Mouse (Mus musculus): ENCODE data around the gene Sh3bgrl3.
"Not testable (repeated sequence)": the region's sequence is repeated elsewhere in the genome, so short reads cannot be mapped to it uniquely, and the experiment has no call there.

Gene Sh3bgrl3

DNA sequence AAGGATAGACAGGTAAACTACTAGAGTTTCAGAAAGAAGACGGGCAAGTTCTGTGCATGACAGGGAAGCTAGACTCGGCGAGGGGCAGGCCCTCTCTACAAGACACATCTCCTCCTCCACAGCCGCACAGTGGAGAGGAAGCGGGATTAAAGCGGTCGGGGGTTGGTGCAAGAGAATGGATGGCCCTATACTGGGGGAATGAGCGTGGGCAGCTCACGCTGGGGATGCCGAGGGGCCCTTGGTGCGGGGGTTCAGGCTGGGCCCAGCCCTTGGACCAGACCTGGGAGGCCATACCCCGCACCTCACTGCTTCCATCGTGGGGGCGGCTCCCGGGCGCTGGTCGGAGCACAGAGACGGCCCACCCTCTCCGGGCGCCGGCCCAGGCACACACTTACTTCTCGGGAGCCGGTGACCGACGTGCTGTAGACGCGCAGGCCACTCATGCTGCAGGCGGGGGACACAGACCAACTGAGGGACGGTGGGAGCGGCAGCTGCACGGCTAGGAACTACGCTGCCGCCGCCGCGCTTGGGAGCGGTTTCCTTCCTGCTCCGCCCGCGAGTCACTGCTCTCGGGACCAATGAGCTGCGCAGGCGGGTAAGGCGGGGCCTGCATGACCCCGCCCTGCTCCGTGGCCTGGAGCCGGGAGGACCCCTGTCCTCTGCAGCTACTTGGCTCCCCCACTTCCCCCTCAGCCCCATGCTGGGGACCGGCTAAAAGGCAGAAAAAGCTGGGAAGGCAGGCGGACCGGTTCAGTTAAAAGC, at the start of gene Sh3bgrl3:
Gene Sh3bgrl3 (minus strand): TSS at position 569 of the 762 bp plus-strand sequence.
- DNase-seq (ENCODE audit: low read depth, low spot score), result peak; percentile 74

- DNase-seq (ENCODE audit: low read depth, low spot score), result no peak
Observed at GRCm38 (mm10) chr4:134172391-134172790, 43.8 kb upstream of the Sh3bgrl3 start.

DNA sequence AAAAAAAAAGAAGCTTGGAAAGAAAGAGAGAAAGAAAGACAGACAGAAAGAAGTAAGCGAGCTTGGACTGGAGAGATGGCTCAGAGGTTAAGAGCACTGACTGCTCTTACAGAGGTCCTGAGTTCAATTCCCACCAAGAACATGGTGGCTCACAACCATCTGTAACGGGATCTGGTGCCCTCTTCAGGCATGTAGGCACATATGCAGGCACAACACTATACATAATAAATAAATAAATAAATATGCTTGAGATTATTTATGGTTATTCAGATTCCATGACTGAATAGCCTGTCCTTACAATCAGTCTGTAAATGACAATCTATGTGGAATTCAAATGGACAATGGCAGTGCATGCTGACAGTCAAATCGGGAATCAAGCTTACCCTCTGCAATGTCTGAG, 38.3 kb upstream of the Sh3bgrl3 start:
- no peak for DNase-seq (ENCODE audit: low read depth, low spot score)

DNA sequence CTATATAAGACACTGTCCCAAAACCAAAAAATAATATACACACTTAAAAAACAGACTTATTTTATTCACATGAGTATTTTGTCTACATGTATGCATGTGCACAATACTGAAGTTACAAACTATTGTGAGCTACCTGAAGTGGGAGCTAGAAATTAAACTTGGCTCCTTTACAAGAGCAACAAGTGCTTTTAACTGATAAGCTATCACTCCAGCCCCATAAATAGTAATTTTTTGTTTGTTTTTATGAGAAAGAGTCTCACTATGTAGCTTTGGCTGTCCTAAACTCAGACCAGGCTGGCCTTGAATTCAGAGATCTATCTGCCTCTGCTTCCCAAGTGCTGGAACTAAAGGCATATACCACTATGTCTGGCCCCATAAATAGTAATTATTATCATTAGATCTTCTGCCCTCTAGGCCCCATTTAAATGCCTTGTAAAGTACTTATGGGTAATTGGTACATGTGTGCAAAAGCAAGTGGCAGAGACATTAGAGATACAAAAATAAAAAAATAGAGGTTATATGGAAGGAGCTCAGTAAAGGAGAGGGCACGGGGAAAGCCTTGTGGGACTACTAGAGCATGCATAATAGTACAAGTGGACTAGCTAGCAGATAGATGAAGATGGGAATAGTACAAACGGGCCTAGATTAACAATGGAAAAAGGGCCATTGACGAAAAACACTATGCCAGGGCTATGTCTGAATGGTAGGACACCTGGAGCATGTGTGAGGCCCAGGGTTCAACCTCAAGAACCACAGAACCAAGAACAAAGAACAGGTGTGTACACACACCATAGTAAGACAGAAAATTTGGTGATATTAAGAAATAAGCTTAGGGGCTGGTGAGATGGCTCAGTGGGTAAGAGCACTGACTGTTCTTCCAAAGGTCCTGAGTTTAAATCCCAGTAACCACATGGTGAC, 37.2 kb upstream of the Sh3bgrl3 start:
- no peak for DNase-seq (ENCODE audit: low read depth, low spot score)

DNA sequence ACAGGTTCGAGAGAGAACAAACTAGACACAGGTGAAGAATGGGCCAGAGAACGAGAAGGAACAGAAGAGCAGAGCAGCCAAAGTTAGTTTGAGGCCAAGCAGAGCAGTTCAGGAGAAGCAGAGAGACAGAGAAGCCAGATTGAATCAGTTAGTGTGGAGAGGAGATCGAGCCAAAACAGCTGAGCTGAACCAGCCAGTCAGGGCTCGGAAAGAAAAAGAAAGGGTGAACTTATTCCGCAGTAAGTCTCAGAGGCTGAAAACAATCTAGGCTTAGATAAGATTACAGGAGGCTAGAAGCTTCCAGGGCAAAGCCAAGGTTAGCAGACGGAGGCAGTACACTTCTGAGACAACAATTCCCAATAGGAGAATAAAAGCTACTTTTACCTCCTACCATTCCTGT, 36.4 kb upstream of the Sh3bgrl3 start:
- no peak for DNase-seq (ENCODE audit: low read depth, low spot score)

- DNase-seq (ENCODE audit: low read depth, low spot score), result no peak
Observed at GRCm38 (mm10) chr4:134164591-134164990, 36.0 kb upstream of the Sh3bgrl3 start.

DNA sequence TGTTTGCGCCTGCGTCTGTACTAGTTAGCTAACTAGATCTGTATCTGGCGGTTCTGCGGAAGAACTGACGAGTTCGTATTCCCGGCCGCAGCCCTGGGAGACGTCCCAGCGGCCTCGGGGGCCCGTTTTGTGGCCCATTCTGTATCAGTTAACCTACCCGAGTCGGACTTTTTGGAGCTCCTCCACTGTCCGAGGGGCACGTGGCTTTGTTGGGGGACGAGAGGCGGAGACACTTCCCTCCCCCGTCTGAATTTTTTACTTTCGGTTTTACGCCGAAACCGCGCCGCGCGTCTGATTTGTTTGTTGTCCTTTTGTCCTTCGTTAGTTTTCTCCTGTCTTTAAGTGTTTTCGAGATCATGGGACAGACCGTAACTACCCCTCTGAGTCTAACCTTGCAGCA, 31.5 kb upstream of the Sh3bgrl3 start:
- not testable (repeated sequence) for DNase-seq (ENCODE audit: low read depth, low spot score)

DNA sequence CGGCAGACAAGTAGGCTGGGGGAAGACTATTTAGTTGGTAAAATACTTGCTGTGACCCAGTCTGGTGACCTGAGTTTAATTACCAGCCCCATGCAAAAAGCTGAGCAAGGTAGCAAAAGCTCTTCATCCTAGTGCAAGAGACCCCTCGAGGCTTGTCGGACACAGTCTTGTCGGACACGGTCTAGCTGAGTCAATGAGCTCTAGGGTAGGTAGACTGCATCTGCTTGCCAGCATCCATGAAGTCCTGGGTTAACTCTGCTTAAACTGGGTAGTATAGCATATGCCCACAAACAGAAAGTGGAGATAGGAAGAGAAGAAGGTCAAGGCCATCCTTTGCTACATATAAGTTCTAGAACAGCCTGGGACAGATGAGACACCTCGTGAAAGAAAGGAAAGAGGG, 30.2 kb upstream of the Sh3bgrl3 start:
- no peak for DNase-seq (ENCODE audit: low read depth, low spot score)

DNA sequence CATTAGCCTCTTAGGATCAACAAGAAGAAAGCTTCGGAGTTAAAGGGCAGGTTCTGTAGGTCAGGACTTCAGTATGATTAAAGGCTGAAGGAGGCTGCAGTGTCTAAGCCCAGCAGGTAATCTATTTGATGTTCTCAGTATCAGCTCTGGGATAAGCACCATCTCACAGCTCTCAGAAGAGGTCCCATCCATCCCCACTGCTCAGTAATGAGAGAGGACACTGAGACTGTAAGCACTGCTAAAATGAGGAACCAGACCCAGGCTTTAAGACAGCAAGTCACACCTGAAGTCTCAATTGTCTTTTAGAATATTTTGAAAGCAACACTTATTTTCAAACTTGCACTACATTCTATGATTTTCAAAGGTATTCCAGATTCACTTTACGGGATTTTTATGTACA, 29.0 kb upstream of the Sh3bgrl3 start:
- no peak for DNase-seq (ENCODE audit: low read depth, low spot score)

DNA sequence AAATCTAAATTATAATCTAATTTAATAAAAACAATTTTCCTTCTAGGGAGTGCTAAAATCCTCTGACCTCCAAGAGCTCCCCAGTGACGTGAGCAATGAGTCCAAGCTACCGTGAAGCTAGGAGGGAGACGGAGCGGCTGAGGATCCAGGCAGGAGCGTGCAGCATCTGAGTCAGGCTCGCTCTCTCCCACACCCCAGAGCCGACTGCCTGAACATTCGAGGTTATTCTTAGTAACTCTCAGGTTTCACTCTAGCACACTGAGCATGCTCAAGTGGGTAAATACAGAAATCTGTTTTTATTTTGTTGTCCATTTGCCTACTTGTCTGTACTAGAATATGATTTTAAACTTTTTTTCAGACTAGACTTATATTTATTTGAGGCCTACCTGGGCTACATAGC, 28.2 kb upstream of the Sh3bgrl3 start:
- DNase-seq (ENCODE audit: low read depth, low spot score), result no peak

DNA sequence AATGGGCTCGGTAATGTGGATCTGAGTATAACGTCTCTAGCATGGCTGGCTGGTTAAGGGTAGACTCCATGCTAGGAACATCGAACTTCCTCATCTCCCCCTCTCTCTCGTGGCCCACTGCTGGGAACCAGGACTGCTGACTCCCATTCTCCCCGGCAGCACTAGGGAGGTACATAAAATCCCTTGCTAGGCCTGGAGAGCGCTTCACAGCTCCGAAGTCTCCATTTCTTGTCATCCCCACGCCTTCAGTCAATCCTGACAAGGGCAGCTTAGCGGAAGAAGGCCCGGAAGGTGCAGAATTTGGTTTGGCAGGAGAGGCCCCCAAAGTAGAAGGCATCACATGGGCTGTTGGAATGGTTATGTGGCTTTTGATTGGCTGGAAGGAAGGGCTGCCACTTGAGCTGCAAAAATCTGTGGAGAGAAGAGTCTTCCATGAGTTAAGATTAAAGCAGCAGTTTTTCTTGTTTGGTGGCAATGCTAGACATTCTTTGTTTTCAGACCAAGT, 27.4 kb upstream of the Sh3bgrl3 start:
- DNase-seq (ENCODE audit: low read depth, low spot score), result no peak

GRCm38 (mm10) chr4:134155531-134155930, 26.9 kb upstream of the Sh3bgrl3 start:
- DNase-seq (ENCODE audit: low read depth, low spot score), result no peak

GRCm38 (mm10) chr4:134154354-134154753, 25.8 kb upstream of the Sh3bgrl3 start:
- DNase-seq (ENCODE audit: low read depth, low spot score), result no peak

DNA sequence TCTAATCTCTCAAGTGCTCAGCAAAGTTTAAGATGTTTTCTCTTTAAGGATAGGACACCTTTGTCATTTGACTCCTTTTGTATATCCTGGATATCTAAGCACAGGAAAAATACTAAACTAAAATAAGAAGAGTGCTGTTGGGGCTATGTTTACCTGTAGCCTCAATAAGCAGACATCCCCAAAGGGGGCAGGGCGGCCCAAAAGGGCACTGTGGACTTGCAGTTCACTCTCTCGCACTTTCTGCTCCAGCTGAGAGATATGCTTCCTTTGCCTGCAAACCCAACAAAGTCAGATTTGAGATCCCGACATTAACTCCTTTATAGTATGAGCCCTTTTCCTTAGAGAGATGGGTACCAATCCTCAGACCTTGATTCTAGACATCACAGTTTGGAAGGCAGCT, 25.1 kb upstream of the Sh3bgrl3 start:
- DNase-seq (ENCODE audit: low read depth, low spot score), result no peak

DNA sequence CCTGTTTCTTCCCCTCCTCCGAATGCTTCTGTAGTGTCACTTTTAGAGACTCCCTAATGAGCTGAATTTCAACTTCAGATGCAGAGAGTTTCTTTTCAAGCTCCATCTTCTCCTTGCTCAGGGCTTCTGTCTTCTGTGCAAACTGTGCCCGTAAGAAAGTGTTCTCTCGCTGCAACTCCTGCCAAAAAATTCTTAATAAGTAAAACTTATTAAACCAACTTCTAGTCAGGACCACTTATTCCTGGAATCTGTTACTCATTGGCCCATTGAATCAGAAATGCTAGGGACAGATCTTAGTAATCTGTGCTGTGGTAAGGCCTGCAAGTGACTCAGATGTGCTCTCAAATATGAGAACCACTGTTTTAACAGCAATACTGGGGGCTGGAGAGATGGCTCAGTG, 23.5 kb upstream of the Sh3bgrl3 start:
- DNase-seq (ENCODE audit: low read depth, low spot score), result no peak

DNA sequence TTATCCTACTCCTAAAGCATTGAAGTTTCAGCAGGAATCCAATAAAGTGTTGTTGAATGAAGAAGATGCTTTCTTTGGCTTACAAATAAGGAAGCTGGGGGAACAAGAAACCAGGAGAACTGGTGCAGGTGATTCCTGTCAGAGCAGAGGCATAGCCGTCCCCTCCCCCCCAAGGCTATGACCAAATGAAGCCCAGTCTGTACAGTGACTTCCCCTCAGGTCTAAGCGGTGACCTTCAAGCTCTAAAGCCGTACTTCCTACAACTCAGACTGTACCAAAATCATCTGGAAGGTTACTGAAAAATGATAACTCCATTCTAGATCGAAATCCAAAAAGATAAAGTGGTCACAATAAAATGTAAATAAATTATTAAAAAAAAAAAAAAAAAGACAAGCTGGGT, 20.8 kb upstream of the Sh3bgrl3 start:
- no peak for DNase-seq (ENCODE audit: low read depth, low spot score)

DNA sequence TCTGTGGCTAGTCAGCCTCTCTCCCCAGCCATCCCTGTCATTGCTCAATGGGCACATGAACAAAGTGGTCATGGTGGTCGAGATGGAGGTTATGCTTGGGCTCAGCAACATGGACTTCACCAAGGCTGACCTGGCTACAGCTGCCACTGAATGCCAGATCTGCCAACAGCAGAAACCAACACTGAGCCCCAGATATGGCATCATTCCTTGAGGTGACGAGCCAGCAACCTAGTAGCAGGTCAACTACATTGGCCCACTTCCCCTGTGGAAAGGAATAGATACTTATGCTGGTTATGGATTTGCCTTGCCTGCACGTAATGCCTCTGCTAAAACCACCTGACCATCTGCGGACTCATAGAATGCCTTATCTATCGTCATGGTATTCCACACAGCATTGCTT, 15.7 kb upstream of the Sh3bgrl3 start:
- DNase-seq (ENCODE audit: low read depth, low spot score), result not testable (repeated sequence)

- no peak for DNase-seq (ENCODE audit: low read depth, low spot score)
Observed at GRCm38 (mm10) chr4:134138857-134139256, 10.3 kb upstream of the Sh3bgrl3 start.

DNA sequence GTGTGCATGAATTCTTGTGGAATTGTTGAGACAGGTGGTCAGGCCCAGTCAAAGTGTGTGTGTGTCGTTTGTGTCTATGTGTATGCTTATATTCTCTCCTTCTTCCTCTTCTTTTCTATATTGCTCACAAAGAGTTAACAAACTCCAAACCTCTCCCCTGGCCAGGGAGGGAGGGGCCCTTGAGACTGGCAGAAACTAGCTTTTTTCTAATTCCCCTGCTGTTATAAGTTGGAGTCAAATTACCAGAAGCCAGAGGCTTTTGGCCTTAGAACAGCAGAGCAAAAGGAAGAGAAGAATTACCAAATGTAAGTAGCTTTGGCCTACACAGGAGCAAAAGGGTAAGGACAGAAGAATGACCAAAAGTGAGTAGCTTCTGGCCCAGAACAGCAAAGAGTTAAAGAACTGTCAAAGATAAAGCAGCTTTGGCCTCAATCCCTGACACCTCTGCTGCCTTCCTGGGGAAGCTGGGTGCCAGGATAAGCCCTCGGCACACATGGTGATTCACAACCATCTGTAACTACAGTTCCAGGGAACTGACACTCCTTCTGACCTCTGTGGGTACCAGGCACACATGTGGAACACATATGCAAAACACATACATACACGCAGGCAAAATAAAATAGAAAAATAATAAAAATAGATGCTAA, 7.8 kb upstream of the Sh3bgrl3 start:
- DNase-seq (ENCODE audit: low read depth, low spot score), result no peak

- no peak for DNase-seq (ENCODE audit: low read depth, low spot score)
Observed at GRCm38 (mm10) chr4:134132519-134133095, 4.0 kb upstream of the Sh3bgrl3 start.

DNA sequence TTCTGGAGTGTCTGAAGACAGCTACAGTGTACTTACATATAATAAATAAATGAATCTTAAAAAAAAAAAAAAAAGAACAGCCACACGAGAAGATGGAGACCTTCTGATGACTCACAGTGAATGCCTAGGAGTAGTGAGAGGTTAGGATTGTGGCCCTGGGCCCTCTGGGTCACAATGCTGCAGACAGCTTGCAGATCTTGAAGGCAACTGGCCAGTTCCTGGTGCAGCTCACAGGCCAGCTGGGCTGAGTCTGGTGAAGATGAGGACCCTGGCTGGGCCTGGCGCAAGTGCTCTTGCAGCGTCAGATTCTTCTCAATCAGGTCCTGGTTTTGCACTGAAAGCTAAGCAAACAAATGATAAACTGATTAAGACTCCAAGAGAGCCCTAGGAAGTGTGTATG, 3.5 kb upstream of the Sh3bgrl3 start:
- DNase-seq (ENCODE audit: low read depth, low spot score), result no peak

- no peak for DNase-seq (ENCODE audit: low read depth, low spot score)
Observed at GRCm38 (mm10) chr4:134129482-134129881, 893 bp upstream of the Sh3bgrl3 start.
